Mouse (Mus musculus) spleen, adult 2 months (tissue): Measurements from ENCODE around the gene Ubtf.
A peak's percentile ranks its signal among the peaks of the same experiment; 100 is the strongest.

Experiments used
- CTCF ChIP-seq: fragments of 200-500 bp; IDR thresholded peaks from 2 replicates; pipeline ENCODE4 v1.5.1; 2011; ENCODE audit warnings: mild to moderate bottlenecking, inconsistent platforms; ENCODE audit not compliant: insufficient read depth, insufficient read length, insufficient replicate concordance; ENCODE audit errors: extremely low read depth
- POLR2A ChIP-seq: fragments of 200-500 bp; IDR thresholded peaks from 2 replicates; pipeline ENCODE4 v1.6.1; 2011; ENCODE audit warnings: low read depth, low read length, inconsistent platforms

DNA sequence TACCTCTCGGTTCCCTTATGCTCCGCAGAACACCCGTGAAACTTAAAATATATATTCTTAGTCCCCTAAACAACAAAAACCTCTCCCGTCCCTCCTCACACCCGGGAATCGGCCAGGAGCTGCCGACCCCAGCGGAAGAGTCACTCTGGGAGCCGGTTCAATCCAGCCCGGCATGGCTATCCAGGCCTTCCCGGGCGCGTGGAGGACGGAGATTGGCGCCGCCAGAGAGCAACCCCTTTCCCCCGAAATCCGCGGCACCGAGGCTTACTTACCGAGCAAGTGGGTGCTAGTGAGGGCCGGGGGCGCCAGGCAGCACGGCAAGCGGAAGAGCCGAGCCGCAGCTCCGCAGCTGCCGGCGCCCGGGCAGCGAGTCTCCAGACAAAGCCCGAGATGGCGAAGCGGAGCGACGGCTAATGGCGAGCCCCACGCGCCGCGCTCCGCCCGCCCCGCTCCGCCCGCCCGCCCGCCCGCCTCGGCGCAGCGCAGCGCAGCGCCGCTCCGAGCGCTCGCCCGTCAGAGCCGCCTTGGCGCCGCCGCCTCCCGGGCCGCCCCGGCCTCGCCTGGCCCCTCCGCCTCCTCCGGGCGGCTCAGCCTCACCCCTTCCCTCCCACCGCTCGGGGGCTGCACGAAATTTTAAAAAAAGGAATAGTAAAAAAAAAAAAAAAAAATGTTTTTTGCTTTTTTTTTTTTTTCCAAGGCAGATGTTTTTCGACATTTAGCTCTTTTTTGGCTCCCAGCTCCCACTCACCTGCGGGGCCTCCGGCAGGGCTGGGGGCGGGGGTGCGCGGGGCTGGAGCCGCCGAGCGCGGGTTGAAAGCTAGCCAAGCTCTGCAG lies 749 bp downstream of the Ubtf start:
- TF ChIP-seq CTCF (no peak), POLR2A (peak; percentile 18)
